Mouse (Mus musculus): Measurements from ENCODE around the gene Cyb5r1. TPM values are rescaled to one million over a fixed set of nuclear protein-coding genes. Genes with fewer than 3 reads are reported as not detected.

Gene Cyb5r1
- total RNA-seq, 2 experiments from 2014 or later: 20.3 to 23.3 TPM

DNA sequence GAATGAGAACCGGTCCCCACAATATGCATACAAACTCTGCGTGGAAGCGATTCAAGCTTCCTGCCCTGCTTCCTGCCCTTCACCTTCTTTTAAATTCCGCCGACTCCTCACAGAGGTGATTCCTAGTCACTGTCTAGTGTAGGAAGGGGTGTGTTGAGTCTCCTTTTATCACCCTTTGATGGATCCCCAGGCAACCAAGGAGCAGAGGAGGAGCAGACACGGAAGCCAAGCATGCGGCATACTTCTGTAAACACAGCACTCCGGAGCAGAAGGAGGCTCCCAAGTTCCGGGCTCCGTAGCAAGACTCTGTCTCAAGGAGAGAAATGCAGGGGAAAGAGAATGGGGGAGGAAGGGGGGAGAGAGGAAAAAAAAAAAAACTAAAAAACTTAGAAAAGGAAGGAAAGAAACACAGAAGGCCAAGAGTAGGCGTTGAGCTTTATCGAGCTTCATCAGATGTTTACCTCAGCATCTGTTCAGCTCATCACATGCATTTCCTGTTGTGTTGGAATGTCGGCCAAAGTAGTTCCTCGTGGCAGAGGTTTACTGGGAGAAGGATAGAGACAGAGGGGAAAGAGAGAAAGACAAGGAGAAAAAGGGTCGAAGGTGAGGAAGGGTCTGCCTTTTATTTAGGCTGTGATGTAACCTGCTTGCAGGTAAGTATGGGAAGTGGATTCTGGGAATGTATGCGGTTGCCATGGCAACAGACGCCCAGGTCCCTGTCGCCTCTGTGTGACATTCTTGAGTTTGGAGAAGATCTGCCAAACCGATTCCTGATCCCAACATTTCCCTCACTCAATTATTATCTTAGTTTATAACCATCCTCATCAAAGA lies 23.3 kb upstream of the Cyb5r1 start:
- H3K4me3 ChIP-seq: peak overlapping the region; percentile 28; the same call in 1 of the 2 replicates
- TF ChIP-seq CTCF (IDR thresholded peaks at IDR 0.05): no peak
- no peak overlapping the region for H3K27ac ChIP-seq
- DNase-seq (ENCODE audit: extremely low spot score in 1 of 2, low spot score in 2 of 2): peak in 1 of 2 experiments; percentile 15
- intact Hi-C loops (cut with DNase I): no loop called here

DNA sequence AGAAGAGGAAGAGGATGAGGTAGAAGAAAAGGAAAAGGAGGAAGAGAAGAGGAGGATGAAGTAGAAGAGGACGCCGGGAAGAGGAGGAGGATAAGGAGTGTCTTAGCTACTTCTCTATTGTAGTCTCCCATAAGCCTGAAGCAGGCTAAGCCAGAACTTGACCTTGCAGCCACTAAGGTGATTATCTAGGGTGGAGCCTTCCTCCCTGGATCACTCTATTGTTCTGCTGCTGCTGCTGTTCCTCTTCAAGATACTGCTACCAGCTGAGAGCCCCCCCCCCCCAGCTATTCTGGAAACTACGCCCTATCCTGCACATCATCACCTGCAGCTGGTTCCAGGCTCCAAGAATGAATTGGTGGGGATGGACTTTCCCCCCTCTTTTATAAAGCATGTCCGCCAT lies 20.8 kb upstream of the Cyb5r1 start:
- H3K4me3 ChIP-seq: no peak overlapping the region
- intact Hi-C loops (cut with DNase I): no loop called here
- no peak for DNase-seq (ENCODE audit: extremely low spot score in 1 of 2, low spot score in 2 of 2)
- TF ChIP-seq CTCF (IDR thresholded peaks at IDR 0.05): no peak
- no peak overlapping the region for H3K27ac ChIP-seq

DNA sequence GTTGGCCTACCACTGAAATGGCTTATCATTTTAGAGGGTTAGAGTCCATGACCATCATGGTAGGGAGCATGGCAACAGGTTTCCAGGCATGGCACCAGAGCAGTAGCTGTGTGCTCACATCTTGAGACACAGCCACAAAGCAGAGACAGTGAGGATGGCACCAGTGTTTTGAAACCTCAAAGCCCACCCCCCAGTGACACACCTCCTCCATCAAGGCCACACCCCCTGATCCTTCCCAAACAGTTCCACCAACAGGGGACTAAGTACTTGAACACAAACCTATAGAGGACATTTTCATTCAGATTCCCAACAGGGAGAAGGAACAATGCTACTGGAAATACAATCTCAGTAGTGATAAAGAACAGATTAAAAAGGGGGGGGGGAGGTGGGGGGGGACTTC lies 20.2 kb upstream of the Cyb5r1 start:
- TF ChIP-seq CTCF (IDR thresholded peaks at IDR 0.05): no peak
- Histone ChIP-seq H3K4me3 (no peak overlapping the region), H3K27ac (no peak overlapping the region)
- DNase-seq (ENCODE audit: extremely low spot score in 1 of 2, low spot score in 2 of 2): no peak
- intact Hi-C loops (cut with DNase I): no loop called here

DNA sequence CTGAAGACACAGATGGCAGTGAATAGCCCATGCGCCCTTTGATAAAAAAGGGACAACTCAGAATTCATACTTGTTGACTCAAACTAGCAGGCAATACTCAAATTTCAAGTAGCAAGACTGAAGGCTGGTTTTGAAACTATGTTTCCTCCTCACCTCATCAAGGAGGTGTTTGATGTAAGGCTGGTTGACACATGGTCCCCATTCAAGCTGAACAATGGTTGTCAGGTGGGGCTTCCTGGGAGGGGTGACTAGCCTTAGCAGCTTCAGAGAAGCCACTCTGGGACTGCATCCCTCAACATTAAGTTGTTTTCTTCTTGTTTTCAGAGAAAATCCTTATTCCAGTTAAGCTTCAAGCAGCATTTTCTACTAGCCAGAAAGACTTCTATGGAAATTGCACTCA lies 19.7 kb upstream of the Cyb5r1 start, which contains the start of gene 4933406M09Rik:
TSS of gene 4933406M09Rik (plus strand) at position 275 of the 400 bp plus-strand sequence.
- no peak for DNase-seq (ENCODE audit: extremely low spot score in 1 of 2, low spot score in 2 of 2)
- Histone ChIP-seq H3K27ac (no peak within 1 kb of the TSS), H3K4me3 (no peak within 1 kb of the TSS)
- TF ChIP-seq CTCF (IDR thresholded peaks at IDR 0.05): no peak
- intact Hi-C loops (cut with DNase I): no loop called here

DNA sequence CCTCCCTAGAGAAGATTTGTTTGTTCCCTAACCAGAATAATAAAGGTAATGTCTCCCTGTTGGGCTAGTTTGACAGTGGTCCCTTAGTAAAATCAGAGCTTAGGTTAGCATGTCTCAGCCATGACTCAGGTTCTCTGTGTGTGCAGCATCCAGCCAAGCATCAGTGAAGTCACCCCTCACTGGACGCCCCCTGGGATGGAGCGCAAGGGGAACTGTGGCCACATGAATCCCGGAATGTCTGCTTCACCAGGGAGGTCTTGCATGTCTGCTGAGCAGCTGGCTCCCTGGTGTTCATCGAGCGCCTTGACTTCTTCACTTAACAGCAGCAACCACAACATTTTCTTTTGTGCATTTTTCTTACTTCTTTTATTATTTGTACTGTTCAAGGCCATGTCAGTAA lies 11.5 kb upstream of the Cyb5r1 start:
- no peak for DNase-seq (ENCODE audit: extremely low spot score in 1 of 2, low spot score in 2 of 2)
- intact Hi-C loops (cut with DNase I): no loop called here
- Histone ChIP-seq H3K4me3 (no peak overlapping the region), H3K27ac (no peak overlapping the region)
- no peak for TF ChIP-seq CTCF (IDR thresholded peaks at IDR 0.05)

DNA sequence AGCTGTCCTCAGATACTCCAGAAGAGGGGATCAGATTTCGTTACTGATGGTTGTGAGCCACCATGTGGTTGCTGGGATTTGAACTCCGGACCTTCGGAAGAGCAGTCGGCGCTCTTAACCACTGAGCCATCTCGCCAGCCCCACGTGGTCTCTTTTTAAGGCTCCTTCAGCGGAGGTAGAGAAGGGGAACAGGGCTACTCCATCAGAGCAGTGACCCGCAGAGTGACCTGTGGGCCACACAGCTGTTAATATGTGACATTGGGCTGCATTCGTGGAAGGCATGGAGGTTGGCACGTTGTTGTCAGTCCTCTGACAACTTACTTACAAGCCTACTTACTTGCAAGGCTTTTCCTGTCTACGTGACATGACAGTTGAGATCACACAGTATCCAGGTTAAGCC lies 7.1 kb upstream of the Cyb5r1 start:
- H3K27ac ChIP-seq: no peak overlapping the region
- TF ChIP-seq CTCF (IDR thresholded peaks at IDR 0.05): no peak
- no peak overlapping the region for H3K4me3 ChIP-seq
- DNase-seq (ENCODE audit: extremely low spot score in 1 of 2, low spot score in 2 of 2): no peak
- intact Hi-C loops (cut with DNase I): no loop called here

DNA sequence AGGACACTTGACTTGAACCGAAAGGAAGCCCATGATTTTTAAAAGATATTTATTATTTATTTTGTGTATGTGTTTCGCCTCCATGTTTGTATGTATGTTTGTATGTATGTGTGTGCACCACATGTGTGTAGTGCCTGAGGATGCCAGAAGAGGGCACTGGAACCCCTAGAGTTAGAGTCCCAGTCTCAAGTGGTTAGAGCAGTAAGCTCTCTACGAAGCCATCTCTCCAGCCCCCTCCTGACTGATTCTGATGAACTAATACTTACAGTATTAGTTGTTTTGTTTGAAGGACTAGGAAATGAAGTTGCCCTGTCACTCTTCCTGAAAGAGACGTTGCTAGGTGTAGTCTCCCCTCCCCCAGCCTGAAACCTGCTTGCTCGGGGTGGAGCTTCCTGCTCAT lies 5.6 kb upstream of the Cyb5r1 start:
- intact Hi-C loops (cut with DNase I): no loop called here
- Histone ChIP-seq H3K4me3 (no peak overlapping the region), H3K27ac (no peak overlapping the region)
- peak; percentile 15 for TF ChIP-seq CTCF (IDR thresholded peaks at IDR 0.05)
- no peak for DNase-seq (ENCODE audit: extremely low spot score in 1 of 2, low spot score in 2 of 2)

DNA sequence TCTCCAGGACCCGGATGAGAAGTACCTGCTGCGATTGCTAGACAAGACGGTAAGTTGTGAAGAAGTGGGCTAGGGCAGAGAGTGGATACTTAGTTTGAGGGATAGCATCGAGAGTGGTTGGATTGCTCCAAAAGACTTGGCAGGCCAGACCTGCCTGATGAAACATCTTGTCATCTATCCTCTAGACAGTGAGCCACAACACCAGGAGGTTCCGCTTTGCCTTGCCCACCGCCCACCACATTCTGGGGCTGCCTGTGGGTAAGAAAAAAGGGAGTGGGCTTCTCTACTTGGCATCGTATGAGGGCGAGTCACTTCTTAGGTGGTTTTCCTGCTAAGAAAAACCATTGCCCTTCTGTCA lies 1.0 kb downstream of the Cyb5r1 start:
- peak overlapping the region; percentile 85 for H3K4me3 ChIP-seq
- no peak for DNase-seq (ENCODE audit: extremely low spot score in 1 of 2, low spot score in 2 of 2)
- TF ChIP-seq CTCF (IDR thresholded peaks at IDR 0.05): no peak
- intact Hi-C loops (cut with DNase I): no loop called here
- H3K27ac ChIP-seq: no peak overlapping the region

DNA sequence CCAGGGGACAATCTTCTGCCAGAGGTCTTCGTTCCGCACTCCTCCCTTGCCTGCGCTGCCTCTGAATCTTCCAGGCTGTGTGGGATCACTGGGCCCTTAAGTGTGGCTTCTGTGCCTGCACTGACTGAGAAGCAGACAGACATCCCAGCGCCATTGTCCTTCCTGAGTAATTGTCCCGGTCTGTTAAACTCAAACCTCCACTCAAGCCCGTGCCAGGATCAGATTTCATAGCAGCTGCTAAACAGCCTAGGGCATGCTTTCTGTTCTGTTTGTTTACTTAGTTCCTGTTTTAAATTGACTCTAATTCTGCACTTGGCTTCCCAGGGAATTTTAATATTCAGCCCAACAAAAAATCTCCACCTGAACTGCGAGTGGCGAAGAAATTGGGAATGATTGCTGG lies 2.7 kb downstream of the Cyb5r1 start:
- Histone ChIP-seq H3K27ac (no peak overlapping the region), H3K4me3 (no peak overlapping the region)
- intact Hi-C loops (cut with DNase I): no loop called here
- DNase-seq (ENCODE audit: extremely low spot score in 1 of 2, low spot score in 2 of 2): no peak
- no peak for TF ChIP-seq CTCF (IDR thresholded peaks at IDR 0.05)

DNA sequence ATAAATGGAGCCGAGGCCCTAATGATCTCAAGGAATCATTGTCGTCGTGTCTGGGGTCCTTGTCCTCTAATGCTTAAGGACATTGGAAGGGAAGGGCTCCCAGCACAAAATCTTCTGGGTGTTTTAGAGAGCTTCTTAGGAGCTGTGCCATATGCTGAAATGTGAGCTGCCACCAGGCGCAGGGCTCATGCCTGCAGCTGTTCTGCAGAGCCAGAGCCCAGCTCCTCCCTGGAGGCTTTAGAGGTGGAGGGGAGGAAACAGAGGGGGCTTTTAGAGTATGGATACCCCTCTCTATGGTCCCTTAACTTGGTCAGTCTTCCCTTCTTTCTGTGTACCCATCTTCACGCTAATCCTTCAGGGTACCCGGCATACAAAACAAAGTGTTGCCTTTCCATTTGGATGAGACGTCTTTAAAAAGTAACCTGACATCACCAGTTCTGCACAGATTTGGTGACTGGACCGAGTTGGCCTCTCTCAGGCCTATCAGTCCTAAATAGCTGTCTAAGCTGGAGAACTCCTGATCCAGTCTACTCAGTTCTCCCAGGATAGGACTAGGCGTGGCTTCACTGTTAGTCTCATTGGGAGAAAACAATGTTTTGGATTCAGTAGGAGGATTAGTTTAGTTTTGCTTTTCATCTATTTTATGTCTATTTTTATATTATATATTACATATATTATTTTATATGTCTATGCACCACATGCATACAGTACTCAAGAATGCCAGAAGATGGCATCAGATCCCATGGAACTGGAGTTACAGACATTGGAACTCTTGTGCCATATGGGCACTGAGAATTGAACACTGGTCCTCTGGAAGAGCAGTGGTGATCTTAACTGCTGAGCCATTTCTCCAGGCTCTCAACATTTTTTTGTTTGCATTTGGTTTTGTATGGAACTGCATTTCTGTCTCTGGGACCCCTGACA lies 6.6 kb downstream of the Cyb5r1 start:
- no peak for DNase-seq (ENCODE audit: extremely low spot score in 1 of 2, low spot score in 2 of 2)
- TF ChIP-seq CTCF (IDR thresholded peaks at IDR 0.05): no peak; the same call in none of the 2 replicates
- Histone ChIP-seq H3K4me3 (no peak overlapping the region), H3K27ac (no peak overlapping the region)
- intact Hi-C loops (cut with DNase I): no loop called here

DNA sequence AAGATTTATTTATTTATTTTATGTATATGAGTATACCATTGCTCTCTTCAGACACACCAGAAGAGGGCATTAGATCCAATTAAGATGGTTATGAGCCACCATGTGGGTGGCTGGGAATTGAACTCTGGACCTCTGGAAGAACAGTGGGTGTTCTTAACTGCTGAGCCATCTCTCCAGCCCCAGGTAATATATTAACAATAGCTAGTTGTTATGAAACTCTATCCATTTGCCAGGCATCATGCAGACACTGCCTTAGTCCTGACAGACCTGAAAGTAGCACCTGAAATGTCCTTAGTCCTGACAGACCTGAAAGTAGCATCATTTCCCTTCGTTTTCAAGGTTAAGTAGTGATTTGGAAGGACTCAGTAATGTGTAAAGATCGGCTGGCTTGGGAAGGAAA lies 8.7 kb downstream of the Cyb5r1 start:
- intact Hi-C loops (cut with DNase I): loop anchor here (2.0 kb wide), 2 partner anchors 51 to 81 kb away; partner anchors contain the start of gene Rabif
- H3K27ac ChIP-seq: no peak overlapping the region
- no peak for DNase-seq (ENCODE audit: extremely low spot score in 1 of 2, low spot score in 2 of 2)
- H3K4me3 ChIP-seq: no peak overlapping the region
- TF ChIP-seq CTCF (IDR thresholded peaks at IDR 0.05): no peak
